Mouse (Mus musculus): ENCODE data around the gene Gm20388.

The Gm20388 gene

DNA sequence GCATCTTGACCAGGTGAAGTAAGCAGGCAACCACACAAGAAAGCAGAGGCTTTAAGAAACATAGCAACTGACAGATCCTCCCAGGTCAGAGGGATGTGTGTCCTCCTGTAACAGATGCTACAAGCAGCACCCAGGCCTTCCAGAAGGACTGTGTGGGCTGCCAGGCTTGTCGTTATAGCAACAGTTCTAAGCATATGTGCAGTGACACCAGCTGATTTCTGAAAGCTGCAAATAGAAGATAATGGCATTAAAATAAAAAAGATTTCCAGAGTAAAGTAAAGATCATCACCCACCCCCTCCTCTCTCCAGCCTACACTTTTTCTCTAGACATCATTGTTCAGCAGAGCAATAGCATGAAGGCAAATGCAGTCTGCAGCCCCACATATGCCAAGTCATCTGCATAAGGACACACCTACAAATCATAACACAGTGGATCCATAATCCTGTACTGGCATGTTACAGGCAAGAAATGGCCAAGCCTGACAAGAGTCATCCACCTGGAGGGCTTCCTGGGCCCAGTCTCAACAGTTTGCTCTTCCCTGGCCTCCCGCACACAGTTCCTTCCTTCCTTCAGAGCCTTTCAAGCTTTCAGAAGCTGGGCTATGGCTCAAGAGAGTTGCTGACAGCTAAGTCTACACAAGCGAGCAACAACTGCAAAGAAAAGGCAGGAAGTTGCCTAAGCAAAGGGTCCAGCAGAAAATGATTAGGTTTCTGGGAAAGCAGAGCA lies 3021.4 kb downstream of the Gm20388 start:
- DNase-seq (ENCODE audit: low read depth) = no peak

DNA sequence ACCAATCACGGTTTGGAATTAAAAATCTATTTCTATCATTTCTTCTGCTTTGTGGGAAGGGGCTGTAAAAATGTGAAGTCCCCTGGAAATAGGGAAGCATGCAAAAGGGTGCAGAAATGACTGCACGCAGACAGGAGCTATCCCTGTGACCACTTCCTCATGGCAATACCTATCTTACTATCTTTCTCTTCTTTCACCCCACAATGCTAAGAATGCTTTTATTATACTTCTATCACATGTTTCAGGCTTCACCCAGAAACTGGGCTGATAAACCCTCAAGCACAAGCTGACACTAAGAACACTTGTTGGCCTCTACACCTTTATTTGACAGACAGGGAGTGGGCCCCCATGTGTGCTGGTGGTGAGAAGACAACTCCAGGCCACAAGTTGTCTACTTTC lies 3021.9 kb downstream of the Gm20388 start:
- DNase-seq (ENCODE audit: low read depth) = no peak

DNA sequence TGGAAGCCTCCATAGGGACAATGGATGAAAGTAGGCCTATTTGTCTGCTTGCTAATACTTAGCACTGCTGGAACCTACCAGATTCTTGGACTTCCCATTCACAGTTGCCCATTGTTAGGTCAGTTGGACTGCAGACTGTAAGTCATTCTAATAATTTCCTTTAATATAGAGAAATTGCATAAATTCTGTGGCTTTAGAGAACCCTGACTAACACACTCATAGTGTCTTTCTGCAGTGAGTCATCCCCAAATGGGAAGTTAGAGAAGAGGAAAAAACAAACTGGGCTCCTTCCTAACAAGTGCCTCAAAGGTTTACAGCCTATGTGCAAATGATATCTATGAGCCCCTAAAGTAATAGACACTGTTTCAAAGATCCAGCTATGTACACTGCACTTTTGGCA lies 3023.3 kb downstream of the Gm20388 start:
- peak; percentile 64 for DNase-seq (ENCODE audit: low read depth)

DNA sequence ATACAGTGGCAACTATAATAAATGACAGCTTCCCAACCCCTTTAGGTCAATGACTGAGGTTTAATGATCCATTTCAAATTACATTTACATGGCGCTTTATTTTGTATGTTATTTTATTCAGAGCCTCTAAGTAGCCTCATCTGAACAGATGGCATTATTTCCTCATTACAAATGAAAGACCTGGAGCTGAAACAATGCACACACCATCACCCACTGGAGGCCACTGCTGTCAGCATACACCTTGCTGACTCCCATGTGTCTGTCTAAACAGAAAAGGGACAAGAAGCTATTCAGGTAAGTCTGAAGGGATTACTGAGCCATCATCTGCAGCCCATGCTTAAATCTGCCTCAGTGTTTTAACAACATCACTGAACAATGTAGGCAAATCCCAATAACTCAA lies 3024.5 kb downstream of the Gm20388 start:
- DNase-seq (ENCODE audit: low read depth) = no peak

DNA sequence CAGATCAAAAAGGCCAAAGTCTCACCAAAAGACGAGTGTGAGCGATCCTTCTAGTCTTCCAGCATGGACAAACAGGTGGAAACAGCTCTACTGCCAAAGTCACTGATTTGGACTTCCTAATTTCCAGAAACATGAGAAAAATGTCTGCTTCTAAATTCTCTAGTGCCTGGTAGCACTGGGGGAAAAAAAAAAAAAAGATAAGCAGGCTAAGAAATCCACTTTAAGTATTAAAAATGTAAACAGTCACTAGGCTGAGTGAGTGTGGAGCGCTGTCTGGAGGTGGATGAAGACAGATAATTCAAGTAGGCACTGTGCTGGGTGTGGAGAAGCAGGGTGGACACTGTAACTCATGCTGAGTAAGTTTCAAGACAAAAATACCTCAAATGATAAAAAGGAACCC lies 3025.3 kb downstream of the Gm20388 start:
- no peak for DNase-seq (ENCODE audit: low read depth)

DNA sequence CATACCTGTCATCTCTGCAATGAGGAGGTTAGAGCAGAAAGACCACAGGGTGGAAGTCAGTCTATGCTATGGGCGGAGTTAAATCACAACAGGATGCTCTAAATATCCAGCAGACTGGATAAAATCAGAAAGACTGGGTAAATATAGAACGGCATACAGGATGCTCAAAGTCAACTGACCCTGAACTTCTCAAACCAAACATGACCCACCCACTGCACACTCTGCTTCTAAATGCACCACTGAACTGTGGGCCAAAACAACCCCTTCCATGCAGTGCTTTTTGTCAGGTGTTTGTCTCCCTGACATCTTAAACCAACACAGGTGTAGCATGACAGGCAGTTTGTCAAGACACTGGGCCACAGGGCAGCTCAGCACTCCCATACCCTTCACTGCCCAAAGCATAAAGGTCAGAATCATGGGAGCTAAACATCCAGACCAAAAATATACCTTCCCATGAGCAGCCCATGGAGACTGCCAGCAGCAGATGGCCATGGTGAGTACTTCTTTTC lies 3027.0 kb downstream of the Gm20388 start:
- no peak for DNase-seq (ENCODE audit: low read depth)

DNA sequence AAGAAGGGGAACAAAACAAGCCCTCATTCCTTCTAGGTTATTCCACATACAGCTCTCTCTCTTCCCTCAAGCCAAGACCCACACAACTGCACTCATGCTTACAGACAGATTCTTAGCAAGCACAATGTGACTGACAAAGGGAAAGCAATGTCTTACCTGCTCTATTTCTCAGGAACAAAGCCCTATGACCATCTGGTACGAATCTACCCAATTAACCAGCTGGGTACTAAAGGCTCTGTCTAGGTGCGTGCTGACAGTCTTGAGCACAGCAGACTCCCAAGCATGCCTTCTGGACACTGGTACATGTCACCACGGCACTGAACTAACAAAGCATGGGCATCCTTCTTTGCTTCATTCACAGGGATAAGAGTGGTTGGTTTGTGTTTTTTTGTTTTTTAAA lies 3027.5 kb downstream of the Gm20388 start:
- DNase-seq (ENCODE audit: low read depth) = no peak

DNA sequence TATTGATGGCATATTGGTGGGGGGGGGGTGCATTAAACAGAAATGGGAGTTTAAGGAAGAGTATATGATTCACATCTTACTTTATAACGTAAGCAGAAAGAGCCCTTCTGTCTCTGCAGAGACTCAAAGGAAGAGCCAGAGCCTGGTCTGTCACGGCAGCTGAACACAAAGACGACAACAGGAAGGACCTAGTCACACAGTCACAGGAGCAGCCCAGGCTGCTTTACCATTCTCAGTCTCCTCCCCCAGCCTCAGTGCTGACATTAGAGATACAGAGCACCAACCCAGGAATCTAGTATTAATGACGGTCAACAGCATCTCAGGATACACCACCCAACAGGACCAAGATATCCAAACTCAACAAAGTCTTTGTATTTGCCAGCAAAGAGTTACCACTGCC lies 3027.9 kb downstream of the Gm20388 start:
- DNase-seq (ENCODE audit: low read depth) = no peak

DNA sequence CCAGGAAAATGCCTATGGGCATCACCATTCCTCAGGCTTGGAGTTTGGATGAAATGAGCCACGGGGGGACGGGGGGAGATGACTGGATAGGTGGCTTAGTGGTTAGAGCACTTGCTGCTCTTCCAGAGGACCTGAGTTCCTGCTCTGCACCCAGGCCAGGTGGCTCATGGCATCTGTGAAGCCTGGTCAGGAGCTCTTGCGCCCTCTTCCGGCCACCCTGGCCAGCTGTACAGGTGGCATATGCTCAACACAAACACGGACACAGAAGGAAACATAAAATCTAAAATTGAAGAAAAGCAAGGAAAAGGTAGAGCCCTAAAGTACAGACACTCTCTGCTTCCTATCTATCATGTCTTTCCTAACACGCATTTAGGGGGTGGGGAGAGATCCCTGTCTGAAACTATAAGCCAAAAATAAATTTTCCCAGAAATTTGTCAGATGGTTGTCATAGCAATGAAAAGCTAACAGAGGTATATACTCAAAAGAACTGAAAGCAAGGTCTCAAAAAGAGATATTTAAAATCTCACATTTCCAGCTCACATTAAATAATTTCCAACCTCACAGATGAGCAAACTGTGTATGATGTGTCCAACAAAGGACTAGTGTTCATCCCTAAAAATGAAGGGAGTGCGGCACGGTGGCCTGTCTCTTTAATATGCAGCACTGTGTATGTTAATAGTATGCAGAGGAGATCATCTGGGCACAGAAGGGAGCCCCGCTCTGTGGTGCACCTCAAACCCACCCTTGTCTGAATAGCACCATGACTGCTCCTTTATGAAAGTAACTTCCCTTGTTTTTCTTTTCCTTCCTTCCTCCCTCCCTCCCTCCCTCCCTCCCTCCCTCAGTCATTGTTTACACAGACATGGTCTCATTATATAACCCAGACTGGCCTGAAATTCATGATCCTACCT lies 3032.4 kb downstream of the Gm20388 start:
- DNase-seq (ENCODE audit: low read depth) = no peak

DNA sequence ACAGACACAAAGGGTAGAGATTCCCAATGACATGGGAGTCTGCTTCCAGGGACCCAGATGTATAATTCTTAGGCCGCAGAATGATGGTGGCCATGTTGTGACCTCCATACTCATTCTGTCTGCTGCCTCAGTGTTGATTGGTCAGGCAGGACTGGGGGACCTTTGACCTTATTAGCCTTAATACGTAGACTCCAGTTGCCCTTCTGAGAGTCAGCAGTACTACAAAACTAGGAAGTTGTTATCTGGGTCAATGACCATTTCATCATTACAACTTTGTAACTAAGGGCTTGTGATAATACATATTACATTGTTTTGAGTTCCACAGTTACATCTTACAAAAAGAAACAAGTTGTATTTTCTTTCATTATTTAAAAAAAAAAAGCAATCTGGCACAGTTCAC lies 3035.1 kb downstream of the Gm20388 start:
- DNase-seq (ENCODE audit: low read depth) = no peak

DNA sequence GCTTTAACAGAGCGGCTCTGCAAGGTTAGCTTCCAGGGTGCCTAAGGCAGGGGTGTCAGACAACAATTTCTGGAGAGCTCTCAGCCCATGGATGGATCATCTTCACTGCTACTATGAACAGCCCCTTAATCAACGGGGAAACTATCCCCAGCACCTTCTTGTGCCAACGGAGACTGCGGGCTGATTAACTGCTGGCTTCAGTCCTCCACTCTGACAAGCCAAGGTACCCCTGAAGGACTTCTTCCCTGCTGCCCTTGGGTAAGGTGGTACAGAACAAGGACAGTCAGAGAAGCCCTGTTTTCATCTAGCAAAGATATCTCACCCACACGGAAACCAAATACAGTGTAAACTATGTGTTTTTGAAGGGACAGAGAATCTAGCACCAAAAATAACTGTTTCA lies 3039.1 kb downstream of the Gm20388 start:
- no peak for DNase-seq (ENCODE audit: low read depth)

DNA sequence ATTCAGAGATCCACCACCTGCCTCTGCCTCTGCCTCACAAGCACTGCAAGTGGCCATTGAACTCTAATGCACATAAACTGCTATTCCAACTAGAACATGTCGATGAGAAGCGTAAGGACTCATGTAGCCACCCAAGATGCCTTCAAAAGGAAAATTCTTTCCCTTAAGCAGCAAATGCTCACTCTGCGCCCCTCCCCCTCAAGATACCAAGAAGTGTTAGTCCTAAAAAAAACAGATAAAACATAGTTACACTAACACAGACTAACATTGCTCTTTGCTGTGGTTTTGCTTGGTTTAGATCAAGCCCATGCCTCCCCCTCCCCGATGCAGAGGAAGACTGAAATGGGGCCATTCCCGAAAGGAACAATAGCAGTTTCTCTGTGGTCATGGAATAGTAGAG lies 3040.8 kb downstream of the Gm20388 start:
- DNase-seq (ENCODE audit: low read depth) = no peak

DNA sequence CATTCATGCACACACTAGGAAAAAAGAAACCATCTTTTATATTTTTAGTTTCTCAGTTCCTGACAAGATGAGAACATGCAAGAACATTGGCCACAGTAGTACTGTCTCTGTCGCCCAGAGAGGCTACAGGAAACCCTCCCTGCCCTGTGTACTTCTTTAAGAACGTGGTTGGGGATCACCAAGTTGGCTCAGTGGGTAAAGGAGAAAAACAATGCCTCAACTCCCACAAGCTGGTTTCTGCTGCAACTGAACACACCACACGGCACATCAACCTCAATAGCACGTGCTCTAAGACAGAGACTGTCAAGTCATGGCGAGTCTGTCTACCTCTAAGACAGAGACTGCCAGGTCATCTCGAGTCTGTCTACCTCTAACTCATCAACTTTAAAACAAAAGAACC lies 3042.4 kb downstream of the Gm20388 start:
- no peak for DNase-seq (ENCODE audit: low read depth)

DNA sequence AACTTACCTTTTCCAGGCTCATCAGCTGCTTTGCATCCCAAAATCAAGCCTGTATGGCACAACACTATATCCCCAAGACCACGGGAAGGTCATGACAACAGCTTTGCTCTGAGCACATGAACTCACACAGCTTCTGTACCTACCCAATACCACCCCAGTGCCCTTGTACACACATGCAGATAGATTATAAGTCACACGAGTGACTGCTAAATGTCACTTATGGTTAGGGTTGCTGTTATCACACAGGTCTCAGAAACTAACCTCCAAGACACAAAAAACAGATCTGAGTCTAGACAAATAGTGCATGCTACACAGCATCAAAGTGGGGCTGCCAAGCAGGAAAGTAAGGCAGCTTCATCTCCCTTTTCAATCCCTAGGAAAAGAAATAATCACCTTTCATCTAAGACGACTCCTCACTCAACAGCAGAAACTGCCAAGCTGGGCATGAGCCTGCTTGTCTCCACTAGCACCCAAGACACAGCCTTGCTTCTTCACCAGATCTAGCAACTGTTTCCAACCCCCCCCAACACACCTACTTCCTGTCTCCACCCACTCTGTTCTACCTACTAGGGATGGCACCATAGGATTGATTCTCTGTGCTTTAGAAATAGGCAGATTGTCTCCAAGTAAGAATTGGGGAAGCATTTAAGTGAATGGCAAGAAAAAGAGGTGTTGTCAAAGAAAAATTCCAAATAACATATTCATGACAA lies 3043.6 kb downstream of the Gm20388 start:
- no peak for DNase-seq (ENCODE audit: low read depth)

DNA sequence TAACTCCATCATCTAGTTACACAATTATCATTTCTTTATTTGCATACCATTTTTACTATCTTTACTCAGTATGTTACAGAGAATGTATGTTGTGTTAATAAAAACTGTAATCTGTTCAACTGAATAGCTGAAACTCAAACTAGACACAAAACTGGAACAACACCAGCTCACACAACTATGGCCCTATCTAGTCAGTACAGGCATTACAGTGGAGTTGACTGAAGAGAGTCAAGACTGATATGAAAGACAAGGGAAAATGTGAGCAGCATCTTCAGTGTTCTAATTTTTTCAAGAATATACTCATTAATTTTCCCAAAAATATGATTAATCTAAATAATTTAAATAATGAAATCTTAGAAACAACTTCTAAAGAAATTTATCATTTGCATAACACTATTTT lies 3044.6 kb downstream of the Gm20388 start:
- DNase-seq (ENCODE audit: low read depth) = no peak

DNA sequence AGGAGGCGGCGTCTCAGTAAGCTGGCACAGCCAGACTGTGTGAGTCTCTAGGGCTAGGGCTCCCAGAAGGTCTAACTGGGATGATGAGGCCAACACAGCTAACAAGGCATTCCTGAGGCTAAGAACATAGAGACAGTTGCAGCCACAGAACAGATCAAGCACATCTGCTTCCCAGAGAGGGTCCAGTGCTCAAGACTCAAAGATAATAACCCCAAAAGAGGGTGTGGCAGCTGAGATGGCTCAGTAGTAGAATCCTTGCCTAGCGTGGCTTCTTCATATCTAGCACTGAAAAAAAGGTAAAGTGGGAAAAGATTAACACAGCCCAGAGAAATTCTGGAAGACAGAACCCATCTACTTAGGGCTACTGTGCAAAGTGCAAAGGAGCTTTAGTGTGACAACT lies 3045.4 kb downstream of the Gm20388 start:
- no peak for DNase-seq (ENCODE audit: low read depth)

DNA sequence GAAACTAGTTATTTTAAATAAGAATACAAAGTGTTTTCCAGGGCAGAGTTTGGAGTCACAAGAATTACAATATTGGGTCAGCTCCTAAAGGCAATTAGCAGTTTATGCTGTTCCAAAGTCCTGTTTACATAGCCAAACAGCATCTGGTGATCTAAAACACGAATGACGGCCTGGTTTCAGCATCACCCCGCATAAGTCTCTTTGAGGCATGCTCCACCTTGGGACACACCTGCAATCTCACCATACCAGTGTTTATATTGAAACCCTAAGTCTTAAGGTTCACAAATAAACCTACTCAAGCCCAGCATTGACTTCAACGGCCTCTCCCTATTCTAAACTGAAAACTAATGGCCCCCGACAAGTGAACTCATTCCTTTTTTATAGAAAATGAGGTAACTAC lies 3049.7 kb downstream of the Gm20388 start:
- DNase-seq (ENCODE audit: low read depth) = no peak

DNA sequence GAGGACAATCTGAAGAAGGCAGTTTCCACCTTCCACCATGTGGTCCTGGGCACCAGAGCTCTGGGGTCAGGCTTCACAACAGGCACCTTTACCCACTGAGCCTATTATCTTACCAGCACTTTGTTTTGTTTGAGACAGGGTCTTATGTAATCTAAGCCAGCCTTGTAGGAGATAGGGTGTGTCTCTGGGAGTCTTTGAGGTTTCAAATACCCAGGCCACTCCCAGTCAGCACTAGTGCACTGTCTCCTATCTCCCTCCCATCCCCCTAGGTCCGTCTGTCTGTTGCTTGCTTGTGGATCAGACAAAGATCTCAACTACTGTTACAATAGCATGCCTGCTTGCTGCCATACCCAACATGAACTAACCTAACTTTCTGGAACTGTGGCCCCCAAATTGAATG lies 3050.3 kb downstream of the Gm20388 start:
- no peak for DNase-seq (ENCODE audit: low read depth)

DNA sequence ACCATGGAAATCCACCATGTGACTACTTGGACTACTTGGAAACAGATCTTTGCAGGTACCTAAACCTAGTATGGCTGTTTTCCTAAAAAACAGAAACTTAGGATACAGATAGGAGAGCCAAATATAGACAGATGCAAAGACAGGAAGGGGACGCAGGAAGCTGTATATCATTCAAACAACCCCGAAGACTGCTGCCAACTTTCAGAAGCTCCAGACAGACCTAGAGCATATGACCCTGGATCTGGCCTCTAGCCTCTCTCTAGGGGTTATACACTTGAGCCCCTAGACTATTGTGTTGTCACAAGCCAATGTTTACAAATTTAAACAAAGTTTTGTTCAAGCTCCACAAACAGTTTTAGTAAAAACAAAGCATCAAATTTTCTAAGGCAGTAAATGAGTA lies 3050.8 kb downstream of the Gm20388 start:
- no peak for DNase-seq (ENCODE audit: low read depth)

DNA sequence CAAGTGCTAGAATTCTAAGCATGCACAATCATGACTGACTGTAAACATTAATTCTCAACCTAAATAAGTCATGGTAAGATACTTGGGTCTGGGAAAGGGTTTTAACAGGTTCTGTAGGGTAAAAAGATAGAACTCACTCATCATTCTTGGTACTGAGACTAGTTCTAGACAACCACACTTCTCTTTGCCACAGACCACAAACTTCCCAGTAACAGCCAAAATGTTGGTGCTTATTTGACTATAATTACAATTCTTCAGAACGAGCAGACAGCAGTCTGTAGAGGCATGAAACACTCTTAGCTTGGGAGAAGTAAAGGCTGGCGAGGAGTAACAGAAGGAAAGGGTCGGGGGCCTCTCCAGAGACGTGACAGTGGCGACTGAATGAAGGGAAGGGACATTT lies 3051.4 kb downstream of the Gm20388 start:
- no peak for DNase-seq (ENCODE audit: low read depth)

DNA sequence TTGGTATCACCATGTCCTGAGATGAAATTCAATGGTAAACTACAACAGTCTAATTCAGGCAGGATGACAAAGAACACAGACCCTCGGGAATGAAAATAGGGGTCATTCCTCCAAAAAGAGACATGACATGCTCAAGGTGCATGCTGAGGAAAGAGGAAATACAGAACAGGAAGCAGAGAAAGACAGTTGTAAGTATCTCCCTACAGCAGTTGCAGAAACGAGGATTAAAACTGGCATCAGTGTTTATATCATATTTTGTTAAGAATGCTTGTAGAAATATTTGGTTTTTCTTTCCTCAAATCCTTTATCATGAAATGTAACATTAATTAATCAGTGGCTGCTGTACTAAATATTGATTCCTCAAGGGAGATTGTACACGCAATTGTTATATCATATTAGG lies 3056.0 kb downstream of the Gm20388 start:
- no peak for DNase-seq (ENCODE audit: low read depth)

DNA sequence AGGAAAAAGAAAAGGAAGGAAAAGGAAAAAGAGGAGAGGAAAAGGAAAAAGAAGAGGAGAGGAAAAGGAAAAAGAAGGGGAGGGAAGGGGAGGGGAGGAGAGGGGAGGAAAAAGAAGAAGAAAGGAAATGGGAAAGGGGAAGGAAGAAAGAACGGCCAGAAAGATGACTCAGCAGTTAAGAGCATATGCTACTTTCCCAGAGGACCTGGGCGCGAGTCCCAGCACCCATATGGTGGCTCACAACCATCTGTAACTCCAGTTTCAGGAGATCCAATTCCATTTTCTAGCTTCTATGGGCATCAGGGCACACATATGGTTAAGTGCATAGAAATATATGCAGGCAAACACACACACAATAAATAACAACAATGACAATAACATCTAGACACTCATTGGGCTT lies 3057.5 kb downstream of the Gm20388 start:
- DNase-seq (ENCODE audit: low read depth) = no peak

All from NIH3T3 (cell line).